Mouse (Mus musculus): ENCODE data around the gene Fer.

DNA sequence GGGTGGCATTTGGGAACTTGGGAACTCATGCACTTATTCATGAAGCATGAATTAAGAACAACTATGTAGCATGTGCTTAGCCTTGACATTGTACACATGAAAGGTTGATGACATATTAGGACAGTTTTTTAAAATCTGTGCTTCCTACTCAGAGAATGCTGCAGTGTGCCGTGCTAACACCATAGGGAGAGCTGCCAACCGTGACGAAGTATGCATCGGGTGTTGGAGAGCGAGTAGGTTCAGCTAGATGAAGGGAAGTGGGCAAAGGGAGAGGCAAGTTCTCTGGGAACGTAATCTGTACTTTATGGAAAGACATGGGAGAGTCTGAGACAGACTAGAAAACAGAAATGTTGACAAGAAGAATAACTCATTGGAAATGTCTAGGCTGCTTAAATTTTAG lies 253.9 kb downstream of the Fer start:
- TF ChIP-seq MAX (IDR thresholded peaks at IDR 0.05; ENCODE audit: low read depth) (no peak), POLR2A (IDR thresholded peaks at IDR 0.05; ENCODE audit: insufficient read length, low read depth) (no peak), CEBPB (IDR thresholded peaks at IDR 0.05; ENCODE audit: insufficient read depth, poor library complexity, severe bottlenecking) (no peak), USF1 (IDR thresholded peaks at IDR 0.05; ENCODE audit: low read depth) (no peak), MYOG (IDR thresholded peaks at IDR 0.05; ENCODE audit: control insufficient read depth in 1 of 3, insufficient read depth in 1 of 3, insufficient read length in 2 of 3, low read depth in 2 of 3) (no peak), TCF12 (IDR thresholded peaks at IDR 0.05; ENCODE audit: insufficient read depth, poor library complexity, severe bottlenecking) (no peak), REST (IDR thresholded peaks at IDR 0.05; ENCODE audit: insufficient read depth, insufficient read length) (no peak)

Measured in myocyte (in vitro differentiated cells).